Mouse (Mus musculus): ENCODE results near the gene Dgat2. TPM values are rescaled to one million over a fixed set of nuclear protein-coding genes. Genes with fewer than 3 reads are reported as not detected.

Gene Dgat2
- polyA plus RNA-seq, 1 experiment, result 234 TPM

GRCm38 (mm10) chr7:99164873-99165410, 17.6 kb downstream of the Dgat2 start:
- no peaks in the 10 kb centered on the region for H3K27me3 ChIP-seq (ENCODE audit: control insufficient read depth, insufficient read depth, low read length)
- H3K4me1 ChIP-seq (ENCODE audit: control insufficient read depth, insufficient read depth, insufficient read length, low read length), result peaks cover 84% of the 10 kb centered on the region
- 22% methylated on average over 7 of the region's 7 CpGs for WGBS
- H3K36me3 ChIP-seq (ENCODE audit: control insufficient read depth, insufficient read depth, low read length), result peaks cover 43% of the 10 kb centered on the region
- TF ChIP-seq POLR2A (IDR thresholded peaks at IDR 0.05; ENCODE audit: low read depth, low read length), result no peak
- peak; percentile 5; the same call in 1 of the 2 replicates for TF ChIP-seq CTCF (IDR thresholded peaks at IDR 0.05; ENCODE audit: extremely low read depth, insufficient read length, insufficient replicate concordance, low read depth, low read length)
- peak overlapping the region; percentile 38 for H3K27ac ChIP-seq (ENCODE audit: insufficient read depth, low read depth, low read length)
- H3K4me3 ChIP-seq (ENCODE audit: low read depth, low read length), result no peak overlapping the region

- peaks cover 76% of the 10 kb centered on the region for H3K4me1 ChIP-seq (ENCODE audit: control insufficient read depth, insufficient read depth, insufficient read length, low read length)
- H3K27ac ChIP-seq (ENCODE audit: insufficient read depth, low read depth, low read length), result peak overlapping the region; percentile 89
- no peak overlapping the region for H3K4me3 ChIP-seq (ENCODE audit: low read depth, low read length)
- H3K36me3 ChIP-seq (ENCODE audit: control insufficient read depth, insufficient read depth, low read length), result peaks cover 43% of the 10 kb centered on the region
- 87% methylated on average over 7 of the region's 7 CpGs for WGBS
- peak; percentile 18; the same call in 1 of the 2 replicates for TF ChIP-seq CTCF (IDR thresholded peaks at IDR 0.05; ENCODE audit: extremely low read depth, insufficient read length, insufficient replicate concordance, low read depth, low read length)
- TF ChIP-seq POLR2A (IDR thresholded peaks at IDR 0.05; ENCODE audit: low read depth, low read length), result no peak
- no peaks in the 10 kb centered on the region for H3K27me3 ChIP-seq (ENCODE audit: control insufficient read depth, insufficient read depth, low read length)
These were observed 20.1 kb downstream of the Dgat2 start for GRCm38 (mm10) chr7:99162462-99162861.

GRCm38 (mm10) chr7:99161961-99162360, 20.6 kb downstream of the Dgat2 start:
- WGBS, result 31% methylated on average over 11 of the region's 11 CpGs
- TF ChIP-seq CTCF (IDR thresholded peaks at IDR 0.05; ENCODE audit: extremely low read depth, insufficient read length, insufficient replicate concordance, low read depth, low read length) (no peak), POLR2A (IDR thresholded peaks at IDR 0.05; ENCODE audit: low read depth, low read length) (no peak)
- Histone ChIP-seq H3K27ac (ENCODE audit: insufficient read depth, low read depth, low read length) (peak overlapping the region; percentile 89), H3K27me3 (ENCODE audit: control insufficient read depth, insufficient read depth, low read length) (no peaks in the 10 kb centered on the region), H3K4me1 (ENCODE audit: control insufficient read depth, insufficient read depth, insufficient read length, low read length) (peaks cover 77% of the 10 kb centered on the region), H3K4me3 (ENCODE audit: low read depth, low read length) (no peak overlapping the region), H3K36me3 (ENCODE audit: control insufficient read depth, insufficient read depth, low read length) (peaks cover 44% of the 10 kb centered on the region)

- Histone ChIP-seq H3K27me3 (ENCODE audit: control insufficient read depth, insufficient read depth, low read length) (no peaks in the 10 kb centered on the region), H3K36me3 (ENCODE audit: control insufficient read depth, insufficient read depth, low read length) (peaks cover 43% of the 10 kb centered on the region), H3K4me3 (ENCODE audit: low read depth, low read length) (no peak overlapping the region), H3K4me1 (ENCODE audit: control insufficient read depth, insufficient read depth, insufficient read length, low read length) (peaks cover 79% of the 10 kb centered on the region), H3K27ac (ENCODE audit: insufficient read depth, low read depth, low read length) (peak overlapping the region; percentile 89)
- WGBS, result 30% methylated on average over 4 of the region's 4 CpGs
- TF ChIP-seq POLR2A (IDR thresholded peaks at IDR 0.05; ENCODE audit: low read depth, low read length) (peak; percentile 16; the same call in 1 of the 2 replicates), CTCF (IDR thresholded peaks at IDR 0.05; ENCODE audit: extremely low read depth, insufficient read length, insufficient replicate concordance, low read depth, low read length) (no peak)
These were observed 21.0 kb downstream of the Dgat2 start for GRCm38 (mm10) chr7:99161529-99161928.

- Histone ChIP-seq H3K36me3 (ENCODE audit: control insufficient read depth, insufficient read depth, low read length) (peaks cover 43% of the 10 kb centered on the region), H3K4me1 (ENCODE audit: control insufficient read depth, insufficient read depth, insufficient read length, low read length) (peaks cover 77% of the 10 kb centered on the region), H3K27ac (ENCODE audit: insufficient read depth, low read depth, low read length) (peak overlapping the region; percentile 89), H3K27me3 (ENCODE audit: control insufficient read depth, insufficient read depth, low read length) (no peaks in the 10 kb centered on the region), H3K4me3 (ENCODE audit: low read depth, low read length) (peak overlapping the region; percentile 19; the same call in 1 of the 2 replicates)
- 39% methylated on average over 7 of the region's 7 CpGs for WGBS
- TF ChIP-seq POLR2A (IDR thresholded peaks at IDR 0.05; ENCODE audit: low read depth, low read length) (no peak), CTCF (IDR thresholded peaks at IDR 0.05; ENCODE audit: extremely low read depth, insufficient read length, insufficient replicate concordance, low read depth, low read length) (peak; percentile 32; the same call in 1 of the 2 replicates)
These were observed 21.5 kb downstream of the Dgat2 start for GRCm38 (mm10) chr7:99160995-99161394.

- H3K36me3 ChIP-seq (ENCODE audit: control insufficient read depth, insufficient read depth, low read length), result peaks cover 39% of the 10 kb centered on the region
- no peak overlapping the region for H3K4me3 ChIP-seq (ENCODE audit: low read depth, low read length)
- H3K27ac ChIP-seq (ENCODE audit: insufficient read depth, low read depth, low read length), result no peak overlapping the region
- TF ChIP-seq CTCF (IDR thresholded peaks at IDR 0.05; ENCODE audit: extremely low read depth, insufficient read length, insufficient replicate concordance, low read depth, low read length), result no peak
- H3K27me3 ChIP-seq (ENCODE audit: control insufficient read depth, insufficient read depth, low read length), result no peaks in the 10 kb centered on the region
- peaks cover 73% of the 10 kb centered on the region for H3K4me1 ChIP-seq (ENCODE audit: control insufficient read depth, insufficient read depth, insufficient read length, low read length)
- WGBS, result 90% methylated on average over 2 of the region's 2 CpGs
These were observed 23.1 kb downstream of the Dgat2 start for GRCm38 (mm10) chr7:99159446-99159845.

- H3K36me3 ChIP-seq (ENCODE audit: control insufficient read depth, insufficient read depth, low read length), result peaks cover 39% of the 10 kb centered on the region
- H3K27ac ChIP-seq (ENCODE audit: insufficient read depth, low read depth, low read length), result no peak overlapping the region
- H3K4me3 ChIP-seq (ENCODE audit: low read depth, low read length), result no peak overlapping the region
- H3K27me3 ChIP-seq (ENCODE audit: control insufficient read depth, insufficient read depth, low read length), result no peaks in the 10 kb centered on the region
- H3K4me1 ChIP-seq (ENCODE audit: control insufficient read depth, insufficient read depth, insufficient read length, low read length), result peaks cover 68% of the 10 kb centered on the region
- 72% methylated on average over 5 of the region's 5 CpGs for WGBS
- TF ChIP-seq POLR2A (IDR thresholded peaks at IDR 0.05; ENCODE audit: low read depth, low read length) (no peak), CTCF (IDR thresholded peaks at IDR 0.05; ENCODE audit: extremely low read depth, insufficient read length, insufficient replicate concordance, low read depth, low read length) (no peak)
These were observed 23.6 kb downstream of the Dgat2 start for GRCm38 (mm10) chr7:99158904-99159303.

All from small intestine, adult 2 months (tissue).